In the genomic region with DNA sequence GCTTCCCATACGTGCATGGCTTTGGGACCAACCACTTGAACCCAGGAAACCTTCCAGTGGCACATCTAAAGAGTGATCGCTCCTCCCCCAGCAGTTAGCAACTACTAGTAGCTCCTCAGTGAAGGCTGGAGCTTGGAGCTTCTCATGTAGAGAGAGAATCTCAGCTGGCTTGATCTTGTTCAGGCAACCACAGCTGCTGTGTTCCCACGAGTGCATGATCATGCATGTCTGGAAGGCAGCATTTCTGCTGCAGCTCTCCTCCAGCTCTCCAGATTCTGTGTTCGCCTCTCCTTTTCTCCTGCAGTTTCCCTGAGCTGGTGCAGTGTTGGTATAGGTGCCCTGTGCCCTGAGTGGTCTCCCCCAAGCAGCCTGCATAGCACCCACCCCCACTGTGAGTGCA, we compare ENCODE assay signal across 27 mouse cellular contexts. TPM values are rescaled to one million over a fixed set of nuclear protein-coding genes. Genes with fewer than 3 reads are reported as not detected.
DNase-seq lines count a peak whose midpoint lies in the region; ATAC-seq and TF ChIP-seq lines count a peak whose summit lies in the region.
"Had no signal": no experiment of that assay in that cellular context is flagged by ENCODE, and none has a peak within 500 bp of the region (broad histone marks: within the 10 kb centered on the region; RNA-seq: fewer than 3 reads in every experiment).

No protein-coding gene starts in this region.

- WGBS in forebrain, postnatal 0 days: 75% methylated on average over 4 of the region's 4 CpGs
- 85% methylated on average over 4 of the region's 4 CpGs for WGBS in forebrain, embryonic 15.5 days
- WGBS in neural tube, embryonic 15.5 days: 80% methylated on average over 4 of the region's 4 CpGs

- no peaks in the 10 kb centered on the region for H3K9me3 ChIP-seq in forebrain, postnatal 0 days (ENCODE audit: low read length)
- no peaks in the 10 kb centered on the region for H3K9me3 ChIP-seq in forebrain, embryonic 15.5 days
- H3K9me3 ChIP-seq in neural tube, embryonic 15.5 days (replicated peaks): no peaks in the 10 kb centered on the region
- H3K9me3 ChIP-seq: embryonic facial prominence, embryonic 15.5 days; heart, embryonic 12.5 days; kidney, embryonic 15.5 days; limb, embryonic 13.5 days; lung, embryonic 15.5 days had no signal

- peak; percentile 25; the same call in 1 of the 2 replicates for ATAC-seq in forebrain, postnatal 0 days
- no peak for ATAC-seq in forebrain, embryonic 15.5 days (replicated peaks)
- ATAC-seq in neural tube, embryonic 15.5 days (ENCODE audit: low FRiP score): 0 out of 2 replicates have a peak, but pooled peaks have one; percentile 35
- 0 out of 2 replicates have a peak, but pooled peaks have one; percentile 26 for ATAC-seq in megakaryocyte progenitor cell, adult 5-6 weeks (replicated peaks; ENCODE audit: poor library complexity)

- H3K27ac ChIP-seq in forebrain, postnatal 0 days (ENCODE audit: low read depth, low read length): no peak overlapping the region
- no peak overlapping the region for H3K27ac ChIP-seq in forebrain, embryonic 15.5 days (replicated peaks)
- H3K27ac ChIP-seq in neural tube, embryonic 15.5 days (replicated peaks): no peak overlapping the region
- H3K27ac ChIP-seq: embryonic facial prominence, embryonic 15.5 days; heart, adult 2 months; hindbrain, embryonic 14.5 days; kidney, embryonic 15.5 days; left cerebral cortex, adult 2 months; limb, embryonic 13.5 days; lung, embryonic 15.5 days had no signal

- H3K4me3 ChIP-seq in forebrain, postnatal 0 days (ENCODE audit: low read depth, low read length): no peak overlapping the region
- H3K4me3 ChIP-seq in forebrain, embryonic 15.5 days: no peak overlapping the region
- no peak overlapping the region for H3K4me3 ChIP-seq in neural tube, embryonic 15.5 days (replicated peaks)
- H3K4me3 ChIP-seq: embryonic facial prominence, embryonic 15.5 days; heart, adult 2 months; heart, embryonic 12.5 days; kidney, embryonic 15.5 days; left cerebral cortex, adult 2 months; limb, embryonic 13.5 days; lung, embryonic 15.5 days had no signal

- no peaks in the 10 kb centered on the region for H3K4me1 ChIP-seq in forebrain, postnatal 0 days (ENCODE audit: insufficient read depth)
- H3K4me1 ChIP-seq in forebrain, embryonic 15.5 days: no peaks in the 10 kb centered on the region
- no peaks in the 10 kb centered on the region for H3K4me1 ChIP-seq in neural tube, embryonic 15.5 days
- H3K4me1 ChIP-seq: embryonic facial prominence, embryonic 15.5 days; heart, embryonic 12.5 days; kidney, embryonic 15.5 days; limb, embryonic 13.5 days; lung, embryonic 15.5 days had no signal

- peak; percentile 14 for DNase-seq in forebrain, postnatal 0 days
- DNase-seq in neural tube, embryonic 10.5 days (ENCODE audit: extremely low spot score, low spot score): no peak
- peak; percentile 9 for DNase-seq in CD4-positive helper T cell, adult 2 months (ENCODE audit: low read depth, low spot score)
- no peak for DNase-seq in adrenal gland, postnatal 4 days (ENCODE audit: low spot score in 2 of 2)
- DNase-seq: adrenal gland, postnatal 25 days; cerebellum, adult 18-20 months; cerebellum, postnatal 10 days; gastrocnemius, postnatal 25 days; heart, adult 2 months; kidney, adult 18-20 months; kidney, postnatal 25 days had no signal

- no peaks in the 10 kb centered on the region for H3K27me3 ChIP-seq in forebrain, postnatal 0 days (ENCODE audit: insufficient read depth, low read length)
- no peaks in the 10 kb centered on the region for H3K27me3 ChIP-seq in forebrain, embryonic 15.5 days
- H3K27me3 ChIP-seq in neural tube, embryonic 15.5 days (replicated peaks): no peaks in the 10 kb centered on the region
- H3K27me3 ChIP-seq: embryonic facial prominence, embryonic 15.5 days; heart, embryonic 12.5 days; kidney, embryonic 15.5 days; limb, embryonic 13.5 days; lung, embryonic 15.5 days had no signal

- H3K36me3 ChIP-seq in forebrain, postnatal 0 days (ENCODE audit: insufficient read depth): no peaks in the 10 kb centered on the region
- no peaks in the 10 kb centered on the region for H3K36me3 ChIP-seq in forebrain, embryonic 15.5 days
- H3K36me3 ChIP-seq in neural tube, embryonic 15.5 days: no peaks in the 10 kb centered on the region
- H3K36me3 ChIP-seq: embryonic facial prominence, embryonic 15.5 days; heart, embryonic 12.5 days; kidney, embryonic 15.5 days; limb, embryonic 13.5 days; lung, embryonic 15.5 days had no signal

- H3K4me2 ChIP-seq in forebrain, postnatal 0 days (ENCODE audit: low read depth): no peak overlapping the region
- H3K4me2 ChIP-seq in forebrain, embryonic 15.5 days (replicated peaks): no peak overlapping the region
- no peak overlapping the region for H3K4me2 ChIP-seq in neural tube, embryonic 15.5 days
- H3K4me2 ChIP-seq: embryonic facial prominence, embryonic 15.5 days; heart, embryonic 12.5 days; hindbrain, embryonic 14.5 days; kidney, embryonic 15.5 days; limb, embryonic 13.5 days; liver, embryonic 11.5 days; lung, embryonic 15.5 days; midbrain, embryonic 11.5 days had no signal

- no peak overlapping the region for H3K9ac ChIP-seq in forebrain, postnatal 0 days
- no peak overlapping the region for H3K9ac ChIP-seq in forebrain, embryonic 15.5 days (replicated peaks)
- no peak overlapping the region for H3K9ac ChIP-seq in neural tube, embryonic 15.5 days (replicated peaks)
- H3K9ac ChIP-seq: embryonic facial prominence, embryonic 15.5 days; heart, embryonic 12.5 days; hindbrain, embryonic 14.5 days; kidney, embryonic 15.5 days; limb, embryonic 13.5 days; lung, embryonic 15.5 days had no signal

- no peak for TF ChIP-seq CTCF in forebrain, postnatal 0 days (IDR thresholded peaks at IDR 0.05; ENCODE audit: low read depth)

RNA-seq across cellular contexts. Expression of gene Anks1b, which starts 41.0 kb away (rescaled TPM):
- 133 and 145 TPM in 2 replicates for total RNA-seq in forebrain, postnatal 0 days (2014; rRNA removed)
- polyA plus RNA-seq in forebrain, postnatal 0 days (2015; fragmentation: Nextera tagmentation; extraction: Ambion mirVana): 81.5 and 120 TPM in 2 replicates
- 55.0 and 63.1 TPM in 2 replicates for polyA plus RNA-seq in forebrain, embryonic 15.5 days (2015; fragmentation: Nextera tagmentation; extraction: Ambion mirVana)
- polyA plus RNA-seq in neural tube, embryonic 15.5 days (2015; fragmentation: Nextera tagmentation; extraction: Ambion mirVana): 59.0 and 76.0 TPM in 2 replicates
- total RNA-seq in megakaryocyte progenitor cell, adult 5-6 weeks (2015): not detected in 2 replicates
- not detected in 2 replicates for total RNA-seq in megakaryocyte progenitor cell, adult 5-6 weeks (2017)
- total RNA-seq in adrenal gland, postnatal 4 days (2021): 1 to 10 TPM; 4.4 to 4.5 TPM
- total RNA-seq: common myeloid progenitor, adult 5-6 weeks; hematopoietic stem cell, adult 5-6 weeks; megakaryocyte, adult 5-6 weeks had no signal
- polyA plus RNA-seq: liver, embryonic 16.5 days had no signal

Comparison
In these comparisons a context has a peak if more than half of its experiments do, and no peak if none do; other contexts are left out.
1. DNase-seq: peak in forebrain, postnatal 0 days (single experiment) and CD4-positive helper T cell, adult 2 months (single experiment); none in neural tube, embryonic 10.5 days (single experiment) and adrenal gland, postnatal 4 days (0 of 2).
2. RNA of gene Anks1b, which starts 41.0 kb away (total RNA-seq): 133 to 145 TPM in forebrain, postnatal 0 days; 4.4 to 4.5 TPM in adrenal gland, postnatal 4 days and not detected in megakaryocyte progenitor cell, adult 5-6 weeks; every median in the first group is over 10 times any median in the second.